Mouse (Mus musculus) mouse trophoblast stem cell (cell line): ENCODE measurements around the gene Fam114a2.
"Not testable (repeated sequence)": the region's sequence is repeated elsewhere in the genome, so short reads cannot be mapped to it uniquely, and the experiment has no call there.

ENCODE experiments used
- in situ Hi-C, 2 experiments: fragments of 300-500 bp; cut with MseI, MboI; formaldehyde crosslinking; loops; 2 replicates in 1 of 2; 3 replicates in 1 of 2; pipeline ENCODE4 v1.15.1; 2025

The Fam114a2 gene

GRCm38 (mm10) chr11:57518091-57518750 is at the start of gene Fam114a2, which contains the start of gene Mfap3:
Fam114a2 (minus strand) TSS chr11:57518617.
Mfap3 (plus strand) TSS chr11:57518664.
- in situ Hi-C loops: no loop called here

DNA sequence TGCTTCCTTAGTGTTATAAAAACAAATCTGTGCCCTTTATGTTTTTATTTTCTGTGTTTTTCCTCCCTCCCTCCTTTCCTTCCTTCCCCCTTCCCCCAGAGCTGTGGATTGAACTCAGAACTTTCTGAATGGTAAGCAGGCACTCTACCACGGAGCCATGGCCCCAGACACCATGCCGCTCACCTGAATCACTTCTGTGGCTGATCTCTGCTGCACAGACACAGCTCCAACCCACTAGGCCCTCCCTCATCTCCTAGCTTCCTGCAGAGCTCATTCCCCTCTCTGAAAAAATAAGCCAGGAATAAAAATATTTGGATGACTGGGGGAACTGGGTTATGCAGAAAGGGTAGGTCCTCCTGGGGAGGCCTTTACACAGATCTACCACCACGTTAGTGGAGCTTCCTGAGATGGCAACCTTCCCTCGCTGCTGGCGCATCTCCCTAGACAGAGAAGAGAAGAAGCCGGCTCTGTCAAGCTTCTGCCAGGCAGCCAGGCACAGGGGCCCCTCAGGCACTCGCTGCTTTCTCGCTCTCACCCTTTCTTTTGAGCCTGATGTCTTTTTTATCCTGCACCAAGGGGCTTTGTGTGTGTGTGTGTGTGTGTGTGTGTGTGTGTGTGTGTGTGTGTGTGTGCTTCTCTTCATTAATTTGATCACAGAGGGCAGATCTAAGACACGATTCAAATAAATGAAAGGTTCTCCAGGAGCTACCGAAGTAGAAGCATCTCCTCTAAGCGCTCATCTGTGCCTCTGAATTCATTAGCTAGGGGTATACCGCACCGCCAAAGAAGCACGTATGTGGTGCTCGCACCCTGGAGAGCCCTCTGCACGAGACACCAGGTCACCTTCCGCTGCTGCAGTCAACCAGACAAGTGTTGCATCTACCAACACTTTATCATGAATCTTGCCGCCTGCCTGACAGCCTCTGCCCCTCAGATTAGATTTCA is 47.9 kb upstream of the Fam114a2 start:
- in situ Hi-C loops: no loop called here

DNA sequence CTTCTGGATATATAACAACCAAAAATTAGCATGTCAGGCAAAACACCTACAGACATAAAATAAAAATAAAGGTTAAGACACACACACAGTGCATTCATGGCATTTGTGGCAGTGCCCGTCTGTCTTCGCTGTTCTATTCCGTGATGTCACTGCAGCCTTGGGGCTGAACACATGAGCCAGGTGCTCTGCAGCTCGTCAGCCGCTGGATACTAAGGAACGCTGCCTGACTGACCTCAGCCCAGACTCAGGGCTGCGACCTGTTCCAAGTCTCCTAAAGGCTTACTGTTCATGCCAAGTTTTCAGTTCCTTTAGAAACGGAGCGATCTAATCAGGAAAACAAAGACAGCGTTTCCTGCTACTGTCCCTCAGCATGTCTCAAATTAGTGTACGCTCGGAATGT is 46.1 kb upstream of the Fam114a2 start:
- in situ Hi-C loops: no loop called here

GRCm38 (mm10) chr11:57557936-57558335 is 39.5 kb upstream of the Fam114a2 start:
- in situ Hi-C loops: not testable (repeated sequence)

DNA sequence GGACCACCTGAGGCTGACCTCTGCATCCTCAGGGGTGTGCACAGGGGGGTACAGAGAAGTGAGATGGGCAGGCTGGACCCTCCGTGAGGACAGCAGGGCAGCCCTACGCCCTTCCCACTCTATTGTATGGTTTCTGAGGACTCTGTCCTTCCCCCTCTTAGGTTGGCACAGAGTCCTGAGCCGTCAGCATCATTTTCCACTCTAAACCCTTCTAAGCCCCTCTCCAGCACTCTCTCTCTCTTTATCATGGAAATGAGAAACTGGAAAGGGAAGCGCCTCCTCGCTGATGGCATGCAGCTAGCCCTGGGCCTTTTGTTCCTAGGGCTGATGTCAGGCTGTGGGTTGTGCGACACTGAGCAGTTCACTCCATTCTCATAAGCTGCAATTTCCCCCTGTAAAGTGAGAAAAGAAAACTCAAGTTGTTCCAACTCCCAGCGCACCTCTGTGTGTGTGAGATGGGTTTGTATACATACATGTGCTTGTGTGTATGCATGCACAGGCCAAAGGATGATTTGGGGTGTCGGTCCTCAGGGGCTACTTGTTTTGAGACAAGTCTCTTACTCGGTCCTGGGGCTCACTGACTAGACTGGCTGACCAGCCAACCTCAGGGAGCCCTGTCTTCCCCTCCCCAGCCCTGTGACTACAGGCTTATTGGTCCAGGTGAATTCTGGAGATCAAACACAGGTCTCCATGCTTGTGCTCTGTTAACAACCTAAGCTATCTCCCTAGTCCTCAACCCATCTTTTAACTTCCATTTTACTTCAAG is 34.8 kb upstream of the Fam114a2 start:
- in situ Hi-C loops: loop anchor here in 1 of 2 experiments (5.0 kb wide), 1 partner anchor 224 kb away; no protein-coding TSS in a partner anchor

DNA sequence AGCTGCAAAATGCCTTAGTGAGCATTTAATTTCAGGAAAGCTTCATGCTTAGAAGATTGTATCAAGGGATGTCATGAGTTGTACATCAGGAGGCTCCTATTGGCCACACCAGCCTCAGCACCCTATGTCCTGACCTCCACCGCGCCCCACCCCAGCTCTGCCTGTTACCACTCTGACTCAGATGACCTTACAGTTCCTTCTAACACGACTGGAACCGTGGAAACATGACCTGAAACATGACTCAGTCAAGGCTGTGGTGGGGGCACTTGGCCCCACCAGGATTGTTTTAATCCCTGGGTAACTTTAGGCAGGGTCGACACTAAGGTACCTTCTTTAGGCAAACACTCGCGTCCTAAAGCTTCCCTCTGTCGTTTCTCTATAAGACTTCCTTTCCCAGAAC is 32.6 kb upstream of the Fam114a2 start:
- in situ Hi-C loops: loop anchor here in 1 of 2 experiments (5.0 kb wide), 1 partner anchor 226 kb away; no protein-coding TSS in a partner anchor

- in situ Hi-C loops: loop anchor here in 1 of 2 experiments (5.0 kb wide), 1 partner anchor 227 kb away; no protein-coding TSS in a partner anchor
Observed at GRCm38 (mm10) chr11:57550230-57550629, 31.8 kb upstream of the Fam114a2 start.

DNA sequence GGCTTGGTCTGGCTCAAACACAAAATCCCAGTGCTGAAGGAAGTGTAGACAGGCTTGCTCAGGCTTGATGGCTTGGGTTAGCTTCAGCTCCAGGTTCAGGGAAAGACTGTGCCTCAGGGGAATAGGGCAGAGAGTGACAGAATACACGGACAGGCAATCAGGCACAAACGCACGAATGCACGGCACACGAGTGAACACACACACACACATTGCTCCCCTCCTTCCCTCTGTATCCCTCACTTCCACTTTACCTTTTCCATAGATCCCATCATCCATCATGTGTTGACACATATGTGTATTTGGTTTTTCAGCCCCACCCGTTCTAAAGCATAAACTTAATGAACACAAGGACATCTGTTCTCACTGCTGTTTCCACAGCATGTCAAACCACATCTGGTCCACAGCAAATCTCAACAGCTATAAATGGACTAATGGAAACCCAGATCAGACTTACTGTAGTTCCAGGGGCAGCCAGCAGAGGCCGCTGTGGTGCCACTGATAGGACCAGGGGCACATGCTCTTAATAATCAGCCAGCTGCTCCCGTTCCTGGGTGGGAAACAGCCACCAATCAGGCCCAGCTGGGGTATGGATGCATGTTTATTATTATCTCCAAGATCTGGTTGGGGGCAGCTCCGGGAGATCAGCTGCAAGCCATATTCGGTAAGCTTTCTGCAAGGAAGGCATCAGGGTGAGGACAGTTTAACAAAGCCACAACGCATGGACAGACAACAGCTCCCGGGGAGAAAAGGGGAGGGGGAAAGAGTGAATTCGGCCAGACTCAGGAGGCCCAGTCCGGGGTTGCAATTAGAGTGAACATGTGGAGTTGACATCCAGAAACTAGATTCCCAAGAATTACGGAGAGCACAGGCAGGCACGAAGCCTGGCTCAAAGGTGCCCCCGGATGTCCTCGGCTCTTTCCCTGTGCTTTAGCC is 30.5 kb upstream of the Fam114a2 start:
- in situ Hi-C loops: loop anchor here in 1 of 2 experiments (5.0 kb wide), 1 partner anchor 228 kb away; no protein-coding TSS in a partner anchor

- in situ Hi-C loops: no loop called here
Observed at GRCm38 (mm10) chr11:57540681-57541080, 22.3 kb upstream of the Fam114a2 start.

DNA sequence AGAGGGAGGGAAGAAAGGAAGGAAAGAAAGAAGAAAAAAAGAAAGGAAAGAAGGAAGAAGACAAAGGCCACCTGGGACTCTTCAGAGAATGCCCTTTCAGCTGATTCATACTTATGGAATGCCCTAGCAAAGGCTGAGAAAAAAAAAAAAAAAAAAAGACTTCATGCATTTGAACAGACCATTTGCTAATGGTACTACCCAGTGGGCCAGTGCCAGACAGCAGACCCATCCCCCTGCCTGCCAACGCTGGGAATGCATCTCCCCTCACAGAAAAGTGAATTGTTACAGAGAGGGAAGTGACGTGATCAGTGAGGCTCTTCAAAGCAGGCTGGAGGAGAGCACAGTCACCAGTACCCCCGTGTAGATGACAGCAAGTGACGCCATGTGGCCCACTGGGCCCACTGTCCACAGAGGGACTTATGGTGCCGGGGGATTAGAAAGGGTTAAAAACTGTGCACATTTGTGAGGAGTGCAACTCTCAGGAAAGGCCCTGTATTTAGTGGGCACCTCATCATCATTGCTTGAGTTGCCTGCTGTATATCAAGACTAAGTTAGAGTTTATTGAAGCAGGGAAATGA is 21.5 kb upstream of the Fam114a2 start:
- in situ Hi-C loops: no loop called here

DNA sequence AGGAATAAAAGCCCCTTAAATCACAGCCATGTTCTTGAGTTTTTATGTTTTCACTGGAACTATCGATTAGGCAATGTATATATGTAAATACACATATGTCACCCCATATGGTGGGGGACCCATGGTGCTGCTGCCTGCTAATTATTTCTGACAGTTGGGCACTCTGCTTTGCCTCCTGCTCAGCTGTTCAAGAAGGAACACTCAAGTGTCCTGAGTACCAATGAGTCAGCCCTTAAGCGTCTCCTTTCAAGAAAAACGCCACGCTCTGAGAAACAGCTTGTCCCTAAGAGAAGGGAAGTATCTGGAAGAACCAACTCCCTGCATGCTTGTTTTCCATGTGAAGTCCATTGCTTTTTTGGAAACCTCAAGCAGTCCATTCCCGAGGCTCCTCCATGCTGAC is 17.5 kb upstream of the Fam114a2 start:
- in situ Hi-C loops: no loop called here

GRCm38 (mm10) chr11:57532306-57532705 is 13.9 kb upstream of the Fam114a2 start:
- in situ Hi-C loops: no loop called here

DNA sequence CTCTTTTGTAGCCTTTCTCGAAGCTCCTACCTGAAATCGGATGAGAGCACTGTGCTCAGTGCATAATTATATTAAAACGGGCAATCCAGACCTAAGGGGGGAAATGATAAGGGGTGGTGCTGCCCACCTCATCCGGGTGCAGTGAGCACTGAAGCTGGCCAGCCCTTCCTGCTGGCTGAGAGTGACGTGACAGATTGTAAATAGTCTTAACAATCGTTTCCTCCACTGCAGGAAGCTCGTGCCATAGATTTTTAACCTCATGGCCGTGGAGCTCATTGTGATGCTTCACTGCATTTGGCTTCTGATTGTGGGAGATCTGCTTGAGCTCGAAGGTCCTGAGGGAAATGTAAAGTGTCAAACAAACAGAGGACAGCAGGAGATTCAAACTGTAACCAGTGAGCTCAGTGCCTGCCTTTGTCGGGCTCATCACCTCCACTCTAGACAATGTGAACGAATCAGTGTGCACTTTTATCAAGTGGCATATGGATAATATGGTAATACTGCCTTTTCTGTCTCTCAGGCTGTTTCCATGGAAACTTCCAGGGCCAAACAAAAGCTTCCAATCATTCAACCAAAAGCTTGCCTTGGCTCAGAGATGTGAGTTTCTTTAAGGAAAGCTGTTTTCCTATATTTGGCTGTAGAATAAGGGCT is 13.0 kb upstream of the Fam114a2 start:
- in situ Hi-C loops: no loop called here

- in situ Hi-C loops: no loop called here
Observed at GRCm38 (mm10) chr11:57529111-57529510, 10.7 kb upstream of the Fam114a2 start.

DNA sequence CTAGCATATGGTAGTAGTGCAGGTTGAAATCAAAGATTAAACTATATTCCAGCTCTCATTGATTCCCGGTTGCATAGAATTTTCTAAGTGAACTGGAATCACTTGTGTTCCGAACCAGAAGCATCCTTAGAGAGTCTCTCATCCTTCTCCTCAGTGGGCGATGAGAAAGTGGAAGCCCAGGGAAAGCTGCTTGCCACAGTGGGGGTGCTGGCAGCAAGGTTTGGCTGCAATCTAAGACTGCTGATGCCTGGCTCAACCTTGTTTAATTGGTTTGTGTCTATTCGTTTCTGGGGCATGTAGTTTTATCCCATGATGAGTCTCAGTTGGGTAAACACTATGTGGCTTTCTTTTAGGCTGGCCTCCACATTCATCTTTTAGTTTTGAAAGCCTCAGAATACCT is 9.1 kb upstream of the Fam114a2 start:
- in situ Hi-C loops: no loop called here

DNA sequence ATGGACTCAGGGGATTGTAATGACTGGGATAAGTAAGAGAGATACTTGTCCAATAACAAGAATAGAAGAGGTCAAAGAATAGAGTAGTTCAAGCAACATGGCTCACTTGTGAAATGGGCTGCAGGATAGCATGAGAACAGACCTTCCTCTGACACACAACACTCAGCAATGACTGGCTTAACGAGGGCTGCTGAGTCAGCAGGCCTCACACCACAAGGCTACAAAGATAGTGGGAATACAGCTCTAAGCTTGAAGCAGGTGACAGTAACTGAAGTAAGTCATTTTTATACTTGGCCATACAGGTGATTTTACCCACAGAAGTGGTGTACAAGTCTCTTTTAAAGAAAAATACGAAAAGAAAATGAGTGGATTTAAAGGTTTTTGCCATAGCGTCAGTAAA is 7.5 kb upstream of the Fam114a2 start:
- in situ Hi-C loops: no loop called here

DNA sequence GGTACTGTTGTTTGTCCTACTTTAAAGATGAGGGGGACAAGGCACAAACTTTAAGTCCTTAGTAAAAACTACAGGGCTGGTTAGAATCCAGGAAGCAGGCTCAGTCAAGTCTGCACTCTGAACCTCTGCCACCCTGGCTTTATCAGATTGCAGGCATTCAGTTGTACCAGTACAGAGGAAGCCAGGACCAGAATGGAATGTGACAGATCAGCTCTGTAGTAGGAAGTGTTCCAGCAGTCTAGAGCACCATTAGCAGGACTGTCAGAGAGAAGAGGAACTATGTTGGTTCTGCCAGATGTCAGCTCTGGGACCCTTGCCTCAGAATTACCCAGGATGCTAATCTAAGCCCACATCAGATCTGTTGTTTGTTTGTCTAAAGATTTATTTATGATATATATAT is 6.2 kb upstream of the Fam114a2 start:
- in situ Hi-C loops: no loop called here

DNA sequence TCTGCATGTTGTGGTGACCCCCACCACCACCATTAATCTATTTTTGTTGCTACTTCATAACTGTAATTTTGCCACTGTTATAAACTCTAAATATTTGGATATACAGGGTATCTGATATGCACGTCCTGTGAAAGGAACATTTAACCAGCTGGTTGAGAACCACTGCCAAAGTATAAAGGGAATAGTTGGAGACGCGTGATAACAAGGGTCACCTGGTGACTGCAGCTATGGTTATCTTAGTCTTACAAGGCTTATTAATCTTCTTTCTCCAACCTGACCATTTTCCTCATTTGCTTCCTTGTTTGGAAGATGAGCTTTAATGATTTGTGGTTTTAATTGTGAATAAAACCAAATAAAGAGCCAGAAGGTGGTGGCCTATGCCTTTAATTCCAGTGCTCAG is 5.0 kb upstream of the Fam114a2 start:
- in situ Hi-C loops: no loop called here

DNA sequence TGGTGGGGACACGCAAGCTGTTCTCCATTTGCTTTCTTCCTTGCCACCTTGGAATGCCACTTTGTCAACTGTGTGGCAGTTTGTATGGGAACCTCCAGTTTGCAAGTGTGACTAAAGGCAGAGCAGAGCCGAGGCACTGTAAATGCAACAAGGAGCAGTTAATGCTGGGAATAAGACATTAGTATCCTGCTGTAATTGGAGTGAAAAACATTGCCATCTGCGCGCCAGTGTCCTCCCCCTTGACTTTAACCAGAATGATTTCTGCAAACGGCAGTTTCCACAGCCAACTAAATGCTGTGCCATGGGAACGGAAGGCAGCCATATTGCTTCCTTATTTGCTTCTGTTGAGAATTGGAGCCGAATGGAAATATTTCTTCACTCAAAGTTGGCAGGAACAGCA is 3.6 kb upstream of the Fam114a2 start:
- in situ Hi-C loops: no loop called here

GRCm38 (mm10) chr11:57521206-57521605 is 2.8 kb upstream of the Fam114a2 start:
- in situ Hi-C loops: no loop called here
